Mouse (Mus musculus): ENCODE data around the gene Spdye4a. TPM values are rescaled to one million over a fixed set of nuclear protein-coding genes. Genes with fewer than 3 reads are reported as not detected.

Gene Spdye4a
- not detected for total RNA-seq (2021)

DNA sequence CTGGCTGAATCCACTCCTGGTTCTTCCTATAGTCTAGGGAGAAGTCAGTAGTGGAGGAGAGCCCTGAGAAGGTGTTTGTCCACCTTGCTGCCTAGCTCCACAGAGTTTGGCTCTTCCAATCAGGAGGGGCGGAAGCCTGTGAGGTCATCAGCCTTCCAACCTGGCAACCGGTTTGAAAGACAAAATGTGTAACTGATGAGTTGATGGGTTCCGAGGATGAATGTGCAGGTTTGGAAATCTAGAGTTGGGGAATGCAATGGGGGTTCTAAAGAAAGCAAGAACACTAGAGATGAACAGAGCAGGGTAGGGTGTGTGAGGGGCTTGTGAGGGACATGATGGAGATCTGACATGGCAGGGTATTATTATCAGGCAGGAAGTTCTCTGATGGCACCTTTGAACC is at the start of gene Spdye4a:
Gene Spdye4a, minus strand, starts transcription at position 101 of the 400 bp plus-strand sequence.
- intact Hi-C loops (cut with DNase I), result no loop called here
- DNase-seq, result no peak

DNA sequence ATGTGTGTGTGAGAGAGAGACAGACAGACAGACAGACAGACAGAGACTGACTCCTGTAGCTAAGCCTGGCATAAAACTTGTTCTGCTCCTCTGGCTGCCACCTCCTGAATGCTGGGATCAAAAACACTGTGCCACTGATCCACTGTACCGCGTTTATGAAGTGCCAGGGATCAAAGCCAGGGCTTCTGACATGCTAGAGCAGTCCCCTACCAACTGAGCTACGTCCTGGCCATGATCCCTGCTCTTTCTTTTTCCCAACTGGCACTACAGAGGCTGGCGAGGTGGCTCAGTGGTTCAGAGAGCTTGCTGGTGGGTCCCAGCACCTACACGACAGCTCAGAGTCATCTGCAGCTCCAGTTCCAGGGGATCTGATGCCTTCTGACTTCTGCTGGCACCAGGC is 49.1 kb upstream of the Spdye4a start:
- DNase-seq, result no peak
- intact Hi-C loops (cut with DNase I), result no loop called here

DNA sequence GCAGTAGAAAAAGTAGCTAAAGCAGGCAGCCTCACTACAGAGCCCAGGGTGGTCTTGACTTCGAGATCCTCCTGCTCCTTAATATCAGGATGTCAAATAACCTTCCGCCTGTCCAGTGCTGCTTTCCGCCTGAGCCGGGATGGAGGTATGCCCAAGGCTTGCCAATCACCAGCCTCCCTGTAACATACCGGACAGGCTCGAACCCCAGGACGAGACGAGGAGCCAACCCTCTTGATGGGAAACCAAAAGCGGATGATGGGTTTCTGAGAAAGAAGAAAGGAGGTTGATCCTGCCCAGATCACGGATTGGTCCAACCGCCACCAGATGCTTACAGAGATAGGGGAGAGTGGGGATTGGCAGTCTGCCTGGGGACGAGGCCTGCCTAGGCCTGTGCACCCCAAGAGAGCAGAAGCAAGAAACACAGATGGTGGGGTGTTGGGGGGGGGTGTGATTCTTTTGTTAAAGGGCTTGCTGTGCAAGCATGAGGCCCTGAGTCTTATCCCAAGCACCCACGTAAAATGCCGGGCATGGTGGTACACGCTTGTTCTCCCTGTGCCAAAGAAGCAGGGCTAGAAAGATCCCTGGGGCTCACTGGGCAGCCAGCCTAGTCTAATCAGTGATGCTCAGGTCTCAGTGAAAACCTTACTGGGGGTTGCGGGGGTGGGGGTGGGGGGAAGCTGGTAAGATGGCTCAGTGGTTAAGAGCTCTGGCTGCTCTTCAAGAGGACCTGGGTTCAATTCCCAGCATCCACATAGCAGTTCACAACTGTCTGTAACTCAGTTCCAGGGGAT is 46.0 kb upstream of the Spdye4a start:
- intact Hi-C loops (cut with DNase I), result no loop called here
- DNase-seq, result no peak

DNA sequence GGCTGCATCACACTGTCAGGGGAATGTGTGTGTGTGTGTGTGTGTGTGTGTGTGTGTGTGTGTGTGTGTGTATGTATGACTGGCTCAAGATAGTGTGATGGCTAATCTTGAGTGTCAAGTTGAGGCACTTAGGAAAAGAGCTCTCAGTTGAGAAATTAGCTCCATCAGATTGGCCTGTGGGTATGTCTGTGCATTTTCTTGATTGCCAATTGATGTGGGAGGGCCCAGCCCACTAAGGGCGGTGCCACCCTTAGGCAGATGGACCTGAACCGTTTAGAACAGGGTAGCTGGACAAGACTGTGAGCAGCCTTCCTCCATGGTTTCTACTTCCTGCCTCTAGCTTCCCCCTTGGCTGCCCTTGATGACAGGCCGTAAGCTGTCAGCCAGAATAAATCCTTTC is 45.4 kb upstream of the Spdye4a start:
- intact Hi-C loops (cut with DNase I), result no loop called here

DNA sequence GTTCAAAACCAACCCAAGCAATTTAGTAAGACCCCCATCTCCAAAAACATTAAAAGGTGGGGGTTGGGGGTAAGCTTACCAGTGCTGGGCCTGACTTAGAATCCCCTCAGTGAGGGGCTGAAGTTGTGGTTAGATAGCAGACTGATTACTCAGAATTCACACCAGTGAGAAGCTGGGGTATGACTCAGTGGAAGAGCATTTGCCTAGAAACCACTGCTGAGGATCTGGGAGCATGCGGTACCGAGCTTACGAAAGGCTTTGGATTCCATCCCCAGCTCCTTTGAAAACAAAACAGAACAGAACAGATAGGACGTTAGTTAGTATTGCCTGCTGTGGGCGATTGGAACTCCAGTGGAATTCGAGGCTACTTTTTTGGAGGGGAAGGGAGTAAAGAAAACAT is 45.0 kb upstream of the Spdye4a start:
- no peak for DNase-seq
- intact Hi-C loops (cut with DNase I), result loop anchor here (2.0 kb wide), 1 partner anchor 37 kb away; the partner anchor contains the start of gene Zfp12

More for the DNA sequence above, 45.4 kb upstream of the Spdye4a start:
- no peak for DNase-seq

DNA sequence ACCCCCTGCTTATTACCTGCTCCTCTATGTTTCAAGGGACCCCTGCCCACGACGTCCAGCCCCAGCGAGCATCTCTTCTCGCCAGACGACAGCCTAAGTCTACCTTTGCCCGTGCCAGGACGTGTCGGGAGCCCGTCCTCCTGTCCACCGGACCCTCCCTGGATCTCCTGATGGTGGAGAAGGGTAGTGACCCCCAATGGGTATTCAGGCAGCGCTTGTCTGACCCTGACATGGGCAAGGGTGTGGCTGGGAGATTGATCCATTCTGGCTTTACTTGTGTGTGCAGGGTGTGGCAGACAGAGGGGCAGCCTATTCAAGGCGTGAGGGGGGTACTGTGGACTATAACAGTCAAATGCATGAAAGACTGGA is 43.4 kb upstream of the Spdye4a start:
- no peak for DNase-seq
- intact Hi-C loops (cut with DNase I), result loop anchor here (2.0 kb wide), 1 partner anchor 35 kb away; the partner anchor contains the start of gene Zfp12

DNA sequence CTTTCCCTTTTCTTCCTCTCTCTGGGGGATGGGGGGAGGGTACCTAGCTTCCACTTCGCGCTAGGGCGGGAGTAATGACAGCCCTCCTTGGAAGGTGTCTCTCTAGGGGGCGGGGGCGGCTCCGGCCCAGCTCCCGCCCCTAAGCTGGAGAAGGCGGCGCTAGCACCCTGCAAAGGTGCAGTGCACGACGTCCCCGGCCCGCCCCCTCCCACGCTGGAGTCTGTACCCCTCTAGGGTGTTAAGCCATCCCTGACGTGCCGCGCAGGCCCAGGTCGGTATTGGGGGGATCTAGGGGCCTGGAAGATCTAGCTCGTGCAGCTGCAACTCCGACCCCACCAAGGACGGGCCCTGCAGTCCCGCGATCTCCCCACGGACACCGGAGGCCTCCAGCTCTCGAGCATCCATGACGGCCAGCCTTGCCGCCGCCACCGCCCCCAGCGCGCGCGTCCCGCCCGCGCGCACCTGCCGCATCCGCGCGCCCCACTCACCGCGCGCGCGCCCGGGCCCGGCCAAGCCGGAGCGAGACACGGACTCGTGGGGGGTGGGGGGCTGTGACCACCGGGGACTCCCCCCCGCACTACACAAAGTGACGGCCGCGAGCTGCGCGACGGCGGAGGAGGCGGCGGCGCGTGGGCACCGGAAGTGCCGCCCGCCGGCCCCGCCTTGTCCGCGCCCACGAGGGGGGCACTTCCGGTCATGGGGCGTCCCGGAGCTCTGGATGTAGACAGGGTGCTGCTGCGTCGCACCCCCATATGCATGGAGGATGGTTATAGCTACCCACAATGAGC is 42.9 kb upstream of the Spdye4a start, which contains the start of gene Zfp316:
Gene Zfp316, minus strand, starts transcription at position 660 of the 788 bp plus-strand sequence.
- DNase-seq, result peak; percentile 73 to 78
- intact Hi-C loops (cut with DNase I), result loop anchor here (2.0 kb wide), 1 partner anchor 35 kb away; the partner anchor contains the start of gene Zfp12

DNA sequence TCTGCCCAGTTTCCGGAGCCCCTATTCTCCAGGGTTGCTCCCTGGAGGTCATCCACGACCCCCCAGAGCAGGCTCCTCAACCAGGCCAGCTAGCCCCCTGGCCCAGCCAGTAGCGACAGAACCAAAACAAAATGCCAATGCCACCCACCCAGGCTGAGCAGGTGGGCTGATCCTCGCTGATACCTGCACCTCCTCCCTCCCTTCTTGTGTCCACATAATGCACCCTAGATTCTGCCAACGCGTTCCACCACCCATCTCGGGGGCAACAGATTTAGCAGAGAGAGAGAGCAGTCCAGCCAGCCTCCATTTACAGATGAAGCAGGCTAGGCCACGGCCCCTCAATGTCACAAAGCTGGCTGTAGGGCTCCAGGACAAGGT is 42.3 kb upstream of the Spdye4a start:
- intact Hi-C loops (cut with DNase I), result no loop called here
- no peak for DNase-seq

DNA sequence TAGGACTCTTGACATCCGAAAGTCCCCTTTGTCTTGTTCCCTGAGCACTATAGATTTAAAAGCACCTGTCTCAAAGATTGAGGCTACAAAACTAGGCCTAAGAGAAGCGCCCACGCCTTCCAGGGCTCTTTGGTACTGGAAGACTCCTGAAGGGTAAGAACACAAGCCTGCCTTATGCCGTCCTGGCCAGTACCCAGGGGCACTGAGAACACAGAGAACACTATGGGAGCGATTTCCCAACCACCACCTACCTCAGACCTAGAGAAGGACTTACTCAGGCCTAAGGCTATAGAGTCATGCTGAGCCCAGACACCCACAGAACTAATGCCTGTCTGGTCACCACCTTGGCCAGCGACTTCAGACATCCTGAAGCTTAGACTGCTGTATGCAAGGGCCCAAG is 40.1 kb upstream of the Spdye4a start:
- no peak for DNase-seq
- intact Hi-C loops (cut with DNase I), result no loop called here

DNA sequence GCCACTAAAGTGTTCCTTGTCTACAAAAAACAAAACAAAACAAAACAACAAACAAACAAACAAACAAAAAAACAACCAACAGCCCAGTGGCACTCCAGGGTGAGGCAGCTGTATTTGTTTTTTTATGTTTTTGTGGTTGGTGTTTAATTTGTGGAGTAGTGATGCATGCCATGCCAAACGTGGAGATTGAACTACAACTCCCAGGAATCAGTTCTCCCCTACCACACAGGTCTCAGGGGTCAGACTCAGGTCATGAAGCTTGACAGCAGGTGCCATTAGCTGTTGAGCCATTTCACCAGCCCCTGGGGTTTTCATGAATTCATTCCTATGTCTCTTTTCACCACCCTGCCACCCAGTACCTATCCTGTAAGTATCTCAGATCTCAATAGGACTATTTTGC is 38.7 kb upstream of the Spdye4a start:
- intact Hi-C loops (cut with DNase I), result no loop called here

DNA sequence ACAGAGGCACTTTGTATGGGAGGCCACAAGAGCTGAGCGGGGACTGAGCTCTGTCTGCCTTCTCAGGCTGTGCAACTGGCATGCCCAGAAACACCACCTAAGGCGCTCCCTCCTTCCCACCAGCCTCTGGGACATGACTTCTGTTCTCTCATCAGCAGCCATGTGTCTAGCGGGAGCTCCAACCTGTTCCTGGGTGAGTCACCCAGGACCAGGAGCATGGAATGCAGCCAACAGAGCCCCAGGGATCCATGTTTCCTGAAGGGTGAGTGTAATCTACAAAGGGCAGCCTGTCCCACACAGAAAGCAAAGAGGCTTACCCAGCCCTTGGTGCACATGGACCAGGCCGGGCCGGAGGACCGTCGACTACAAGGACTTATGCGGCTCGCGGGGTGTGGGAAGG is 38.0 kb upstream of the Spdye4a start:
- no peak for DNase-seq
- intact Hi-C loops (cut with DNase I), result no loop called here

More for the DNA sequence above, 38.7 kb upstream of the Spdye4a start:
- DNase-seq, result no peak

DNA sequence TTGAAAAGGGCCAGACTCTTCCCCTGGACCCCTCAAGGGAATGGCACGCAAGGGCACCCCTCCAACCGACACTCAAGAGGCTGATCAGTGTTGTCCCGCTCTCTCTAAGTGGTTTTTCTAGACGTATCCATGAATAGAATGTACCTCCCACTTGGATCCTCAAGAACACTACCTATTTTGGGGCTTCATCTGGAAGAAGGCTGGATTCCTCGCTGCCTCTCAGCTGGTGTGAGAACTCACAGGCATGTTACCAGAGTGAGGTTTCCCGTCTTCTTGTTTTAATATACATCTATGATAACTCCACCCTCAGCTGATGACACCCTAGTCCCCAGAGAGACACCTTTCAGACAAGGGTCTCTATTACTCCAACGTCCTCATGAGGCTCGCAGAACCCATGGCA is 34.9 kb upstream of the Spdye4a start:
- intact Hi-C loops (cut with DNase I), result no loop called here
- DNase-seq, result no peak

DNA sequence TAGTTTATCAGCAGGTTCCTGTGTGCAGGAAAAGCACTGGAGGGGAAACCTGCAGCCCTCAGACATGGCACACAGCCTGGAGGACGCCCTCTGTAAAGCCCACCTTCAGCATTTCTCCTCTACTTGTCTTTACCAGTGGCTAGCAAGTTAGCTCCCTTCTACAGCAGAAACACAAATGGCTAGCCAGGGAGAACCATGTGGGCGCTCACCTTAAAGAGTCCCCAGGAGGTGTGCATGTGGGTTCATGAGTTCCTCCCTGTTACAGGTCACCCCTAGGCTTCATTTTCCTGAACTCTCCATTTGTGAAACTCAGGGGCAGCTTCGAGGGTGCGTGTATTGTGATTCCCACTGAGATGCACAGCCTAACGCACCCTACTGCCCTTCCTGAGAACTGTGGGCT is 29.1 kb upstream of the Spdye4a start:
- intact Hi-C loops (cut with DNase I), result no loop called here
- no peak for DNase-seq

DNA sequence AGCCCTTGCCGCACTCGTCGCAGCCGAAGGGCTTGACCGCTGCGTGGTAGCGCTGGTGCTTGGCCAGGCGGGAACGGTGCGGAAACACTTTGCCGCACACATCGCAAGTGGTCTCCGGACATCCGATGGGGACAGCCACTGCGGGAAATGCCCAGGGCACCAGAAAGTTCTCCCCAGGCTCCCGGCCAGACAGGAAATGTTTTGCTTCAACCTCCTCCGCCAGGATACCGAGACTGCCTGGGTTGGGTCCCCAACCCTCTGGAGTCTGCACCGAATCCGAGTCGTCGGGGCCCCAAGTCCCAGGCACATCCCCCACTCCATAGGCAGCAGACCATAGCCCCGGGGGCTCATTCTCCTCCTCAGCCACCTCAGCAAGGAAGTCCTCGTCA is 28.4 kb upstream of the Spdye4a start:
- DNase-seq, result no peak
- intact Hi-C loops (cut with DNase I), result no loop called here

DNA sequence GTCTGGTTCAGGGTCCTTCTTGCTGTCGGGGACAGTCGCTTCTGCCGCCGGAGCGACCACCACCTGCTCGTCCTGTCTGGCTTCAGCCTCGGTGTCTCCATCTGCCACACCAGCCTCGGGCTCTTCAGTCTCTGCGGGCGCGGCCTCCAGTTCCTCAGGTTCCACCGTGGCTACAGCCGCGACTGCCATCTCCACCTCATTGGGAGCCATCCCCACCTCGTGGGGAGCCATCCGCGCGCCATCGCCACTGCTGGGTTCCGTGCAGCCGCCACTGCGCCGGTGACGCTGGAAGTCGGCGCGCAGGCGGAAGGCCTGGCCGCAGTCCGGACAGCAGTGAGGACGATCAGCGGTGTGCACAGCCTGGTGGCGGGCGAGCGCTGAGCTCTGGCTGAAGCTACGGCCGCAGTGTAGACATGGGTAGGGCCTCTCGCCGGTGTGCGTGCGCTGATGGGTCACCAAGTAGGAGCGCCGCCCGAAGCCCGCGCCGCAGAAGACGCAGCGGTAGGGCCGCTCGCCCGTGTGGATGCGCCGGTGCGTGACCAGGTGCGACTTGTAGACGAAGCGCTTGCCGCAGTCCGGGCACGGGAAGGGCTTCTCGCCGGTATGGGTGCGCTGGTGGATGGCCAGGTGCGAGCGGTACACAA is 27.9 kb upstream of the Spdye4a start:
- intact Hi-C loops (cut with DNase I), result no loop called here
- DNase-seq, result no peak

DNA sequence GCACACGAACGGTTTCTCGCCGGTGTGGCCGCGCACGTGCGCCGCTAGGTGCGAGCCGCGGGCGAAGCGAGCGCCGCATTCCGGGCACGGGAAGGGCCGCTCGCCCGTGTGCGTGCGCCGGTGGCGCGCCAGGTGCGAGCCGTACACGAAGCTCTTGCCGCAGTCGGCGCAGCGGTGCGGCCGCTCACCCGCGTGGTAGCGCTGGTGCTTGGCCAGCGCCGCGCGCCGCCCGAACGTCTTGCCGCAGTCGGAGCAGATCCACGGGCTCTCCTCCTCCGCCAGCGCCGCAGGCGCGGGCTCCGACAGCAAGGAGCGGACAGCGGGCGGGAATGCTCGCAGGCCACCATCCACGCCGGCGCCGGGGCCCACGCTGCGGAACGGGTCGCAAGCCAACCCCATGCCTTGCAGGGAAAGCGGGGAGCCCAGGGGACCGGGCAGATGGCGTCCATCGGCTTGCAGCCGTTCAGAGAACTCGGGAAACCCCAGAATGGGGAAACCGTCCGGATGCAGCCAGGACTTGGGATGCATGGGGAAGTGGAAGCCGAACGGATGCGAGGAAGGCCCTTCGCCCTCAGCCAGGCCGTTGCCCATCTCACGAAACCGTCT is 27.3 kb upstream of the Spdye4a start:
- no peak for DNase-seq
- intact Hi-C loops (cut with DNase I), result no loop called here

DNA sequence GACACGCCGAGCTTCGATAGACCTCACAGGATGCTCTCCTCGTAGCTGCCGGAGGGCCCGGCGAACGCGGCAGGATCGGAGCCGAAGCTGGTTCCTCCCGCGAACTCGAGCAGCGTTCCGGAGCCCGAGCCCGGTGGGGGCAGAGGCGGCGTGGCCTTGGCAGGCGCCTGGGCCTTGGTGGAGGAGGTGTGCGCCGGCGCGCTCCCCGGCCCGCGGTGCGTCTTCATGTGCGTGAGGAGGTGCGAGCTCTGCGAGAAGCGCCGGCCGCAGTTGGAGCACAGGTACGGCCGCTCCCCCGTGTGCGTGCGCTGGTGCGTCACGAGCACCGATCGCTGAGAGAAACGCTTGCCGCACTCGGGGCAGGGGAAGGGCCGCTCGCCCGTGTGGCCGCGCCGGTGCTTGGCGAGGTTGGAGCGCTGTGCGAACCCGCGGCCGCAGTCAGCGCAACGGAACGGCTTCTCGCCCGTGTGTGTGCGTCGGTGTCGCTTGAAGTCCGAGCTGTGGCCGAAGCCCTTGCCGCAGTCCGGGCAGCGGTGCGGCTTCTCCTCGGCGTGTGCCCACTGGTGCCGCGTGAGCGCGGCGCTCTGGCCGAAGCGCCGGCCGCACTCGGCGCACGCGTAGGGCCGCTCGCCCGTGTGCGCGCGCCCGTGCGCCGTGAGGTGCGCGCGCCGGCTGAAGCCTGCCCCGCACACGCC is 26.6 kb upstream of the Spdye4a start:
- DNase-seq, result no peak
- intact Hi-C loops (cut with DNase I), result no loop called here

DNA sequence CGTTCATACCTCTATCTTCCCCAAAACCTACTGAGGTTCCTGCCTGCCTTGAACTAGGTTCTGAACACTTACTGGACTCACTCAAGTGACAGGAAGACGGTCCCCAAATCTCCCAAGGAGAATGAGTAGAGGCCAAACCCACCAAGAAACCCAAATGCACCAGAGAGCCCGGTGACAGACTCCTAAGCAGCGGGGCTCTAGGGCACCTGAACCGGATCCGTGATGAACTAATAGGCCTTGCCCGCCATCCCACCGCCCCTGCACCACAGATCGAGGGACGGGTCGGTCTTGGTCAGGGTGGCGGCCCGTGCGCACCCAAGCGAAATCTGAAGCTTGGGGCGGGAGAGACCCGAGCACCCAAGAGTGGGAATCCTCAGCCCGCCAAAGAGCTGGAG is 26.1 kb upstream of the Spdye4a start:
- intact Hi-C loops (cut with DNase I), result no loop called here
- DNase-seq, result no peak

DNA sequence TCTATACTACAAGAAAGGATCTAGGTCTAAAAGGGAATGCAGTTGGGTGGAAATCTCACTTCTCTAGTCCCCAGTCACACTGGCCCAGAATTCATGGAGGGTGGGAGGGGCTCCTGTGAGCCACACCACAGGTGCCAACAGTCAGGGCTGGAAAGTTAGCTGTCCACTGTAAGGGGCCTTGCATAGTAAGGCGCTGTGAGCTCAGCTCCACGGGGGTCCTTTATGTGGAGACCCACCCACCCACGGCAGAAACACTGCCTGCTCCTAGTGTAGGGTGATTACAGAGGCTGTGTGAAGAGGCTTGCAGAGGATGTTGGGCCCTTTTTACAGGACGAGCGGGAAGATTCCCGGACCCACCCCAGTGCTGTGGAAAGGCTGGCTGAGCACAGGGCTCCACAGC is 25.3 kb upstream of the Spdye4a start:
- intact Hi-C loops (cut with DNase I), result no loop called here

DNA sequence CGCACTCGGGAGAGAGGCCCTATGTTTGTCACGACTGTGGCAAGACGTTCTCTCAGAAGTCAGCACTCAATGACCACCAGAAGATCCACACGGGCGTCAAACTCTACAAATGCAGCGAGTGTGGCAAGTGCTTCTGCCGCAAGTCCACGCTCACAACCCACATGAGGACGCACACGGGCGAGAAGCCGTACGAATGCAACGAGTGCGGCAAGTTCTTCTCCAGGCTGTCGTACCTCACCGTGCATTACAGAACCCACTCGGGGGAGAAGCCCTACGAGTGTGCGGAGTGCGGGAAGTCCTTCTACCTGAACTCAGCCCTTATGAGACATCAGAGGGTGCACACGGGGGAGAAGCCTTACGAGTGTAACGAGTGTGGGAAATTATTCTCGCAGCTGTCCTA is 18.2 kb upstream of the Spdye4a start:
- DNase-seq, result no peak
- intact Hi-C loops (cut with DNase I), result no loop called here

More for the DNA sequence above, 25.3 kb upstream of the Spdye4a start:
- DNase-seq, result no peak

Data from heart, postnatal 36 days (tissue).